Mouse (Mus musculus) liver, embryonic 15.5 days (tissue): ENCODE data around the gene Rbp3. TPM values are rescaled to one million over a fixed set of nuclear protein-coding genes. Genes with fewer than 3 reads are reported as not detected.

Experiments used
- polyA plus RNA-seq: library from polyadenylated mRNA; unstranded; fragments of >200 nt; fragmentation: Nextera tagmentation; extraction: Ambion mirVana; gene quantifications from 2 replicates; pipeline ENCODE4 v1.2.1, GENCODE M21; 2015

Gene Rbp3
- polyA plus RNA-seq, 1 experiment from 2014 or later: 0.07 TPM

Other genes with a start within 250 kb of the Rbp3 start
- 5.6 and 6.4 TPM in 2 replicates for gene Gdf10, start 30.4 kb upstream of the Rbp3 start, polyA plus RNA-seq
- gene Gdf2, start 13.0 kb upstream of the Rbp3 start, polyA plus RNA-seq: 9.1 and 9.7 TPM in 2 replicates
- not detected in 2 replicates for gene Zfp488, start 24.8 kb downstream of the Rbp3 start, polyA plus RNA-seq
- not detected in 2 replicates for gene Gm30083, start 61.2 kb downstream of the Rbp3 start, polyA plus RNA-seq
- gene Gm5460, start 62.8 kb downstream of the Rbp3 start, polyA plus RNA-seq: not detected in 2 replicates
- gene Antxrl, start 98.7 kb downstream of the Rbp3 start, polyA plus RNA-seq: not detected in 2 replicates
- gene Anxa8, start 132.0 kb downstream of the Rbp3 start, polyA plus RNA-seq: 0.14 and 0.16 TPM in 2 replicates
- not detected in 2 replicates for gene A630023A22Rik, start 148.8 kb downstream of the Rbp3 start, polyA plus RNA-seq
- 0.02 TPM in 1 of 2 replicates, not detected in the other for gene Npy4r, start 198.5 kb downstream of the Rbp3 start, polyA plus RNA-seq
- 0.05 and 0.08 TPM in 2 replicates for gene Gprin2, start 247.7 kb downstream of the Rbp3 start, polyA plus RNA-seq